Mouse (Mus musculus) erythroblast, embryonic 14.5 days (primary cell): ENCODE data around the gene Pofut2.

Experiments used
- GATA1 ChIP-seq: IDR thresholded peaks from 2 replicates; pipeline ENCODE4 v1.6.1; 2012; ENCODE audit warnings: low read length, inconsistent platforms, mixed read lengths
- TAL1 ChIP-seq: IDR thresholded peaks from 3 replicates; pipeline ENCODE4 v1.6.1; 2012; ENCODE audit warnings: low read length, inconsistent platforms, mixed read lengths

- TF ChIP-seq GATA1 (no peak), TAL1 (no peak)
Measured at GRCm38 (mm10) chr10:77251784-77252539, 7.1 kb upstream of the Pofut2 start.
